ENCODE assay signal across 10 mouse cellular contexts in the genomic region with DNA sequence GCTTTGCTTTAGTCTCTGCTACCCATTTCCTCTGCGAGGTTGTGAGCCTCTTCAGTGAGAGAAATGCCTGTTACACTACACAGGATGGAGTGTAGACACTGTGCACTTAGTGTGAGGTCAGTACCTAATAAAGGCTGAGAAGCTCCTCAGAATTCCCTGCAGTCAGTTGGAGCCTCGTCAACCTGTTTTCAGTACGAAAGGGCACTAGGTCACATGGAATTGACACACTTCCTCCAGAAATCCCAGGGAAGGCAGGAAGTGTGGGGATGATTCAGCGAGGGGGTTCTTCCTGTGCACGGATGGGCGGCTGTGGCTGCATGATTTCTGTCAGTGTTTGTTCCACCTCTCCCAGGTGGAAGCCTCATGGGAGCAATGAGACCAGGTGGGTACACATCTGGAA. TPM values are rescaled to one million over a fixed set of nuclear protein-coding genes. Genes with fewer than 3 reads are reported as not detected.
A peak's percentile ranks its signal among the peaks of the same experiment; 100 is the strongest.
DNase-seq lines count a peak whose midpoint lies in the region; ATAC-seq lines count a peak whose summit lies in the region.
"Had no signal": no experiment of that assay in that cellular context is flagged by ENCODE, and none has a peak within 500 bp of the region (broad histone marks: within the 10 kb centered on the region; RNA-seq: fewer than 3 reads in every experiment).

No protein-coding gene starts in this region.

- H3K9ac ChIP-seq in heart, embryonic 14.5 days (ENCODE audit: low read length): no peak overlapping the region

- H3K27me3 ChIP-seq in heart, embryonic 14.5 days (ENCODE audit: control insufficient read depth, insufficient read depth, low read length): no peaks in the 10 kb centered on the region
- no peaks in the 10 kb centered on the region for H3K27me3 ChIP-seq in limb, embryonic 10.5 days (ENCODE audit: low read depth, poor library complexity, severe bottlenecking)

- H3K4me1 ChIP-seq in heart, embryonic 14.5 days (ENCODE audit: control insufficient read depth in 2 of 2, insufficient read depth in 2 of 2, low read length in 2 of 2): peaks cover 10 to 21% of the 10 kb centered on the region in 2 experiments
- H3K4me1 ChIP-seq in limb, embryonic 10.5 days: peaks cover 22% of the 10 kb centered on the region

- H3K4me2 ChIP-seq in heart, embryonic 14.5 days (ENCODE audit: low read length): no peak overlapping the region

- H3K27ac ChIP-seq in heart, embryonic 14.5 days (replicated peaks in 1 of 2; ENCODE audit: control insufficient read depth in 1 of 2, insufficient read depth in 1 of 2, low read depth in 2 of 2, low read length in 2 of 2): peak overlapping the region; percentile 66 to 71
- H3K27ac ChIP-seq in limb, embryonic 10.5 days: peak overlapping the region; percentile 53; the same call in 1 of the 2 replicates

- DNase-seq in adrenal gland, adult 2 months: peak; percentile 56
- DNase-seq in adrenal gland, adult 18-20 months (ENCODE audit: low spot score in 2 of 2): no peak
- DNase-seq in adipocyte (ENCODE audit: low spot score): peak; percentile 27
- no peak for DNase-seq in limb, embryonic 10.5 days (ENCODE audit: low spot score)
- no peak for DNase-seq in thymus, postnatal 14 days
- DNase-seq in ovary, postnatal 10 days (ENCODE audit: low spot score): no peak
- DNase-seq in cerebellum, adult 9-11 months: no peak

- no peak overlapping the region for H3K4me3 ChIP-seq in heart, embryonic 14.5 days (ENCODE audit: control insufficient read depth in 1 of 2, insufficient read depth in 1 of 2, low read depth in 1 of 2, low read length in 2 of 2)
- no peak overlapping the region for H3K4me3 ChIP-seq in limb, embryonic 10.5 days

- H3K9me3 ChIP-seq in heart, embryonic 14.5 days (ENCODE audit: control insufficient read depth, low read length): no peaks in the 10 kb centered on the region
- no peaks in the 10 kb centered on the region for H3K9me3 ChIP-seq in limb, embryonic 10.5 days (replicated peaks)

- no peaks in the 10 kb centered on the region for H3K36me3 ChIP-seq in heart, embryonic 14.5 days (ENCODE audit: control insufficient read depth, insufficient read depth, low read length)
- H3K36me3 ChIP-seq in limb, embryonic 10.5 days: no peaks in the 10 kb centered on the region

- WGBS in heart, embryonic 14.5 days: 49% methylated on average over 6 of the region's 6 CpGs
- WGBS in limb, embryonic 10.5 days: 54% methylated on average over 6 of the region's 6 CpGs

- ATAC-seq in heart, embryonic 14.5 days (ENCODE audit: insufficient number of reproducible peaks, insufficient read depth, low FRiP score, low read depth): peak; percentile 69
- ATAC-seq: inflammation-experienced regulatory T-cells, adult 6 months had no signal

RNA-seq across cellular contexts. Expression of gene 1700034J05Rik, which starts 21.1 kb away (rescaled TPM):
- total RNA-seq in adrenal gland, adult 2 months (2021): not detected
- not detected in 2 replicates for polyA plus RNA-seq in adrenal gland, adult 2 months (2012; rRNA removed)
- not detected for total RNA-seq in adrenal gland, adult 18-20 months (2021)
- polyA plus RNA-seq in heart, embryonic 14.5 days (2014; fragmentation: Nextera tagmentation; extraction: Ambion mirVana): 0.19 and 0.41 TPM in 2 replicates
- polyA plus RNA-seq in limb, embryonic 10.5 days (2016; fragmentation: Nextera tagmentation; extraction: Ambion mirVana): 0.14 and 0.23 TPM in 2 replicates
- polyA plus RNA-seq: spleen, adult 2 months had no signal

RNA-seq across cellular contexts. Expression of gene Ppfibp1, which starts 44.8 kb away (rescaled TPM):
- 10 to 100 TPM; 78.9 to 99.7 TPM for total RNA-seq in adrenal gland, adult 2 months (2021)
- 10.8 and 12.9 TPM in 2 replicates for polyA plus RNA-seq in adrenal gland, adult 2 months (2012; rRNA removed)
- total RNA-seq in adrenal gland, adult 18-20 months (2021): 10 to 100 TPM; 72.0 to 88.3 TPM
- 50.6 and 62.7 TPM in 2 replicates for polyA plus RNA-seq in heart, embryonic 14.5 days (2014; fragmentation: Nextera tagmentation; extraction: Ambion mirVana)
- 31.9 and 37.0 TPM in 2 replicates for polyA plus RNA-seq in limb, embryonic 10.5 days (2016; fragmentation: Nextera tagmentation; extraction: Ambion mirVana)

Comparison
In these comparisons a context has a peak if more than half of its experiments do, and no peak if none do; other contexts are left out.
1. DNase-seq: peak in adrenal gland, adult 2 months (single experiment) and adipocyte (single experiment); none in adrenal gland, adult 18-20 months (0 of 2), limb, embryonic 10.5 days (single experiment), thymus, postnatal 14 days (single experiment), ovary, postnatal 10 days (single experiment) and cerebellum, adult 9-11 months (single experiment).